Mouse (Mus musculus) layer of hippocampus, adult 9-10 months (tissue): ENCODE measurements at regions not wholly inside any gene's neighbourhood (a gene's known extent, or its start where the extent isn't known, plus 50 kb on each side); places are given as distances from the start of the nearest gene placed in this dataset.

Experiments
- DNase-seq: peaks from one replicate; pipeline ENCODE4 v3.0.0; 2022; ENCODE audit warnings: low spot score

DNA sequence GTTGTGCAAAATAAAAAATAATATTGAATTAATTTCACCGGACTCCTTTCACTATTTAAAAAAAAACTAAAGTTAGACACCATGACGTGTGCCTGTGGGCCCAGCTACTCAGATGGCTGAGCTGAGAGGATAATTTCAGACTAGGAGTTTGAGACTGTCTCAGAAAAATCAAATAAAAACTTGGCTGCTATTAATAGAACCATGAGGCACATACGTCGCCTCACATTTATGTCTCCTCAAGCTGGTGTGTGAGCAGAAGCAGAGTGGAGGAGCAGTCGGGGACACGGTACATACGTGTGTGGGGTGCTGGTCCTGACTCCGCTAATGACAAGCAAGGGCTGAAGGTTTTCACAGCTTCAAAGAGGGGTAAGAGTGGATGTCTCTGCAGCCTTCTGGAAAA, 52.8 kb upstream of the Dmrtb1 start:
- DNase-seq: no peak

DNA sequence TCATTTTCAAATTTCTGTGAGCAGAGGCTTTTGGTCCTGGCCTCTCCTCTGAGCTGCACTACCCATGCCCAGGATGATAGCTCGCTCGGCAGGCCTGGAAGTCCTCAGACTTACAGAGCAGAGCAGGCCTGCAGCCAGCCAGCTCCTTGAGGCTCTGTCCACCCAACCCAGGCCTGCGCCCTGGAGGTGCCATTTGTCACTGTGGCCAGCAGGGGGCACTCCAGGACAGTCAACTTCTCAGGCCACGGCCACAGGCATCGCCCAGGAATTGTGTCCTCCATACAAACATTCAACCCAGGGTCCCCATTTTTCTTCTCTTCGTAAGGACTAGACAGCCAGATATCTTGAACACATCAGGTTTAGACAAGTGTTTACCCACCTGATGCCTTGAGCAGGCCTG, 53.9 kb upstream of the Dmrtb1 start:
- peak; percentile 87 for DNase-seq

DNA sequence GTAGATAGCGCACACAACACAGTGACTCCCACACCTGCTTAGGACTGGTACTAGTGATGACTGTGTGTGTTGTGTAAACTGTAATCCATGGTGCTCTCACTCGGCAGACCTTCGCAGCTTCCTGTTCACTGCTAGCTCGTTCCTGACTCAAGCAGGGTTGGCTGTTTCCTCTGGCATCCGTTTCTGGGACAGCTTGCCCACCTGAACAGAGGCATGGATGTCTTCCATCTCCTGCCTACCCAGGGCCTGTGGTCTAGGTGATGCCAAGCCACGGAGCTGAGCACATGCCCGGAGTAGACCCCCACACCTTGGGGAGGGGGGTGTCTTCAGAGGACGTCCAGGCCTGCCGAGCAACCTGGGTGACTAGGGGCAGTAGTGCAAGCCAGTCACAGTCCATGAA, 54.7 kb upstream of the Dmrtb1 start:
- no peak for DNase-seq

DNA sequence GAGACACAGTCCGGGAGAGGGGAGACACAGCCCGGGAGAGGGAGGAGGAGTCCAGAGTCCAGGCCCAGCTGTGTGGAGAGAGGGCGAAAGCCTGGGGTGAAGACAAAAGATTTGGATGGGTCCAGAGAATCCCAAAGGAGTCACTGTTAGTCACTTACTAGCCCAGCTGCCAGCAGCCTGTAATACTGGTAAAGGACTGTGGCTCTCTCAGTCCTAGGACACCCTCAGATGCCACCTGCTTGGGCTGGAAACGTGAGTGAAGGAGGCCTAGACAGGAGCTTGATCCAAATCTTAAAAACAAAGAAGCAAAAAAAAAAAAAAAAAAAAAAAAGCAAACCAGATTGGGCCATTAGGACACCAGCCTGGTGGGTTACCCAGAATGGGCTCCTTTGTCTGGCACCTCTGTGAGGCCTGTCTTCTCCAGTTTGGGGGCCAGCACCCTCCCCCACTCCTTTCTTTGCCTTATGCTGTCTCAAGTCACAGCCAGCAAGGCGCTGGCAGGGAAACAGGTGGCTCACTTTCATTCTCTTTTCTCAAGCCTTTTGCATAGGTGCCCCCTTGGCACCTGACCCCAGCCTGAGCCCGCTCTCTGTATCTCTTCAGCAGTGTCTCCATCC, 55.9 kb upstream of the Dmrtb1 start:
- no peak for DNase-seq

DNA sequence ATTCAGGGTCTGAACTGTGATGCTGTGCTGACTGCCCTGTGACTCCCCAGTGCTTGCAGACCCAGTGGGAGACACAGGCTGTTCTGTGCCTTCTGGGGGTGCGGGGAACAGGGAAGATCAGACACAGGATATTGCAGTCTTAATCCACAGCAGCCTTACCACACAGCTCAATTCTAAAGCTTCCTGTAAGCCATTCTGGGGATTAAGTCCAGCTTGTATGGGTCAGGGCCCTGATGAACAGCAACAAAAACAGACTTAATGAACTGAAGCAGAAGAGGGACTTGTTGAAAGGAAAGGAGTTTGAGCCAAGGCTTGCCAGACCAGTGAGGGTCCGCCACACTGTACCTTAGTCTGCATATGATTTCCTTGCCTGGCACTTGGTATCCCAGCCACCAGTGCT, 58.4 kb upstream of the Lrp8 start:
- no peak for DNase-seq

DNA sequence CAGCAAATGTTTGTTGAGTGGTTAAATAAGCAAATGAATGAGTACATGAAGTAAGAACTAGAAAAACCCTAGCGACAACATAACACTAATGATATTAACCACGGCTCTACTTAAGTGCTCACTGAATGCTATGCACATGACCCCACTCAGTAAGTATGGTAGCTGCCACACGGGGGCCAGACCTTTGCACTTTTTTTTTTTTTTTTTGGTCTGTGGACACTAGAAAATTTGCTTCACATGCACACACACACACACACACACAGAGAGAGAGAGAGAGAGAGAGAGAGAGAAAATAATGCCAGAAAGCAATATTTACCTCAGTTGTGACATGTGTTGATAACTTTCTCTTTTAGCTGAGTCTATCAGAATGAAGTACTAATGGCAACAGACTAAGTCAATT, 55.7 kb upstream of the Lrp8 start:
- no peak for DNase-seq

DNA sequence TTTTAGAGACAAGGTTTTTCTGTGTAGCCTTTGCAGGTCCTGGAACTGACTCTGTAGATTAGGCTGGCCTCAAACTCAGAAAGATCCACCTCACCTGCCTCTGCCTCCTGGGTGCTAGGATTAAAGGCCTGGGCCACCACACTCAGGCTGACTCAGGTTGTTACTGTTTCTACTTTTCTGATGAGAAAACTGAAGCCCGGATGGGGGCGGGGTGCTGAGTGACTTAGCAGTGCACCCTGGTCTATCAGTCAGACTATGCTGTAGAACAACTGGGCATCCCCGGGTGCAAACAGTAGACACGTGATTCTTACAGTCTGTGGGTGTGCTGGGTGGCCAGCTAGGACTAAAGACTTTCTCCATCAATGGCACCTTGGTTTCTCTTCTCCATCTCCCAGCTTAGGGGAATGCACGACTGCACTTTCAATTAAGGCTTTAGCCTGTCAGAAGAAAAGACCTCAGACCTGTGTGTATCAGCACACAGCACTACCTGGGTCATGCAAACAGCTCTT, 55.1 kb upstream of the Lrp8 start:
- no peak for DNase-seq

DNA sequence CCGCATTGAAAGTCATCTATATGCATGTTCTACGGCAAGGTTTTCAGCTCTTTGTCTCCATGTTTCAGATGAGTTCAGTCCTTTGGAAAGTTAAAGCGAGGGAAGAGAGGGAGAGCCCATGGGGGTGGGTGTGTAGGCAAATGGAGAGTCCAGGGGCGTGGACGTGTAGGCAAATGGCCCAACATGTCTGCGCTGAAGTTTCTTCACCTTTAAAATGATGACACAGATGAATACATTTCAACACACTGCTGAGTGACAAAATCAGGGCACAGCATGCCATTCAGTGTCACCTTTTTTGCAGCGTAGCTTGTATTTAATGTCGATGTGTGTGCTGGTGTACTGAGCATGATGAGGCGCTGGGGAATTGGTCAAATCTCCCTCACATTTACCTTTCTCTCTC, 54.6 kb upstream of the Lrp8 start:
- no peak for DNase-seq

DNA sequence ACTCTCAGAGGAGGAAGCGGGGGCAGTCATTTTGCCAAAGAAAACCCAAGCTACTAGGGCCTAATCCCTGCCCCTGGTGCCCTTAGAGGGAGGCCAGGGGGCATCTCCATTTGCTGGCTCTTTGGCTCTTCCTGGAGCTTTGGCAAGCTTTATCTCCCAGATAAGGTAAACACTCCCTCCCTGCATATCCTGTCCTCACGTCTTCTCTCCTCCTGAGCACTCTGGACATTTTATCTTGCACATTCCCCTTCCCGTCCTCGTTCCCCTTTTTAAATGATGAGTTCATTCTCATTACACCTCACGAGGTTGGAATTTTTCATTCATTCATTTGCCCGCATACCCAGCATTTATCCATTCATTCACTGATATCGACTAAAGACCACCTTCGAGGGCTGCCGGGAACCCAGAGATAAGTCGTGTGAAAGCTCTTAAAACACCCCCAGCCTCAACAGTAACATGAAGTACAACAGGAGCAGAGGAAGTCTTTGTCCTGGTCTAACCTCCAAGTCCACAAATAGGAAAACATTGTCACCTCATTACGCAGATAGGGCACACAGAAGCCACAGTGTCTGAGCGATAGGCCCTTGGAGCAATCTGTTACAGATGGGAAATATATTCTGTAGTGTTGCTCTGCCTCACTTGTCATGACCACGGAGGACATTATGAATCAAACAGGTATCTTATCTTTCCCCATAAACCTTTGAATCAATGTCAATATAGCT, 54.0 kb upstream of the Lrp8 start:
- no peak for DNase-seq

DNA sequence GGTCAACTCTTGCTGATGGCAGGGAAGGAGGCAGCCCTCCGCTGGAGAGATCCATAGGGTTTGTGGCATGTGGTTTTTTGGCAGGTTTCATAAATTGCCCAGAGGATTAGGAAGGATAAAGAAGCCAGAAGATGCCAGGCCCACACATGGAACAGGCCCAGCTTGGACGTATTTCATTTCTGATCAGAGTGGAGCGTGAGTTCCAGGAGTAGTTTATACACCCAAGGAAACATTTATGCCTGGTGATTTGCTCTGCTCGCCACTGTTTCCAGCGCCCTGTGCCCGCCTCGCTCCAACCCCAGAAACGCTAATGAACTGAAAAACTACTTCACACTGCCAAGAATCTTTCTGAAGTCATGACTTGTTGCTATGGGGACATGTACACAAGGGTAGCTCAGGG, 53.0 kb upstream of the Lrp8 start:
- no peak for DNase-seq

DNA sequence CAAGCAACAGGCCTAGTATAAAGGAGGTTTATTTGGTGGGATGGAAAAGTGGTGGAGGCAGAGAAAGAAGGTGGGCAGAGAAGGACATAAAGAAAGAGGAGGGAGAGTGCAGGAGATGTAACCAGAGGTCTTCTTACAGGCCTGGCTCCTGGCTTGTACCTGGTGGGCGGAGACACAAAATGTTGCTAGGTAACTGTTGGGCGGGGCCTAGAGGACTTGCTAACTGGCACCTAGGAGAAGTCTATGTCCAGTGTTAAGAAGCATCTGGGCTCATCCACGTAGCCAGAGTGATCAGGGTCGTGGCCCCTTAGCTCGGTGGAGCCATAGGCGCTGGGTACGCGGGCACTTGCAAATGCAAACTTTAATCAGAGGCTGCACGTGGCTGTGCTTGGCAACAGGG, 52.0 kb upstream of the Lrp8 start:
- DNase-seq: no peak
